Mouse (Mus musculus) heart, postnatal 25 days (tissue): ENCODE measurements around the gene Hdgfl3. TPM values are rescaled to one million over a fixed set of nuclear protein-coding genes. Genes with fewer than 3 reads are reported as not detected.

Experiments used
- DNase-seq: peaks from one replicate; pipeline ENCODE4 v3.0.0; 2022; ENCODE audit warnings: low spot score
- intact Hi-C: fragments of 180-260 bp; cut with DNase I; formaldehyde crosslinking; loops from one replicate; pipeline ENCODE4 v1.15.1; 2025
- total RNA-seq, 2 experiments: library from RNA; stranded (reverse); gene quantifications; 2 replicates each; pipeline ENCODE4 v1.2.3; 2021

Hdgfl3 gene
- total RNA-seq: 1 to 10 TPM; 6.6 to 7.2 TPM

DNA sequence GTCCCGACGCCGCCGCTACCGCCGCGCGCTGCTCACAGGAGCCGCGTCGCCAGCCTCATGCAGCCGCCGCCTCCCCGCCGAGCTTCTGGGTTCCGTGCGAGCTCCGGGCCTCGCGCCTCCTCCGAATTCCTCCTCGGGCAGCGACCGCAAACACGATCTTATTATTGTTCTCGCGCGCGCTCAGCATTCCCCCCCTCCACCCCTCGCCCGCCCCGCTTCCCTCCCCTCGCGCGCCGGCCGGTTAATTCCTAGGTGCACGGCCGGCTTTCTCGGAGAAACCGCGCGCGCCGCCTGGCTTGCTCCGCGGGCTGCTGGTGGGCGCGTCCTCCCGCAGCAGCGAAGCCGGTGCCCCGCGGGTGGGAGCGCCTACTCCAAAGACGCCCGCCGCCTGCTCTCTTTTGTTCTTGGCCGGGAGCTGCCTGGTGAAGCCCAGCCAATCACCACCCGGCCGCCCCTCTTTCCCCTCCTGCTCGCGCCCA is at the start of gene Hdgfl3:
TSS of gene Hdgfl3 (minus strand) at position 207 of the 479 bp plus-strand sequence.
- intact Hi-C loops: loop anchor here (2.0 to 5.0 kb wide), 2 partner anchors 106 to 147 kb away; partner anchors contain the start of genes 3110040N11Rik and Btbd1

DNA sequence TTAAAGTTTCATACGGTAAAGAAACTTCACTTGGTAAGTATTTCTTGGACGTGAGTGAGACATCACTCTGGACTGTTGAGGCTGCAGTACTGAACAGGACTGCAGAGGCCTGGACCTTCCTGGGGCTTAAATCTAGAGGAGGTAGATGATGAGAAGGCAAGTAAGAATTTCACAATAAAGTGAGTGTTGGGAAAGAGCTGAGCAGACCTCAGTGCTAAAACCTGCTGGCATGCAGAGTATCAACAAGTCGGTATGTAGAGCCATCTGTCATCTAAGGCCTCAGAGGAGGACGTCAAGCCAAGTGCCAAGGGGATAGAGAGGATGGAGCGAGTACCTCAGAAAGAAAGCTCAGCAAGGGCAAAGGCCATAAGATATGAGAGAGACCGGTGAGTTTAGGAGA is 49.4 kb upstream of the Hdgfl3 start:
- no peak for DNase-seq
- intact Hi-C loops: no loop called here

More for the DNA sequence above, at the start of gene Hdgfl3:
- peak; percentile 70 for DNase-seq

- intact Hi-C loops: no loop called here
- no peak for DNase-seq
Observed at GRCm38 (mm10) chr7:81978304-81978703, 44.0 kb upstream of the Hdgfl3 start.

DNA sequence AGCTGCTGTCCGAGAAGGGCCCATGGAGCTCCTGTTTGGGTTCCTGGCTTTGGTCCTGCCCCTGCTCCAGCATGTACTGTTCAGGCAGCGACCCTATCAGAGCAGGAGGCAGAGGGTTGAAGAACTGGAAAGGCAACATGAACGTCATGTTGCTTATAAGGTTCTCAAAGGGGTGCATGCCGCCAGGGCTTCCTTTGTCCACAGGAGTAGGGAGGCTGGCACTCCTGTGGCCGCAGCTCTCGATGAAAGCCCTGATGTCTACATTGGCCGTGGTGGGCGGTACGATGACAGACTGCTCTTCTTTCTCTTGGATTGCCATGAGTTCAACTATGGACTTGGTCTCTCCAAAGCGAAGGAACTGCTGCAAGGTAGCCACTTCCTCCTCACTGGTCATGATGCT is 40.3 kb upstream of the Hdgfl3 start:
- no peak for DNase-seq
- intact Hi-C loops: no loop called here

- intact Hi-C loops: no loop called here
- DNase-seq: no peak
Observed at GRCm38 (mm10) chr7:81973939-81974338, 39.7 kb upstream of the Hdgfl3 start.

DNA sequence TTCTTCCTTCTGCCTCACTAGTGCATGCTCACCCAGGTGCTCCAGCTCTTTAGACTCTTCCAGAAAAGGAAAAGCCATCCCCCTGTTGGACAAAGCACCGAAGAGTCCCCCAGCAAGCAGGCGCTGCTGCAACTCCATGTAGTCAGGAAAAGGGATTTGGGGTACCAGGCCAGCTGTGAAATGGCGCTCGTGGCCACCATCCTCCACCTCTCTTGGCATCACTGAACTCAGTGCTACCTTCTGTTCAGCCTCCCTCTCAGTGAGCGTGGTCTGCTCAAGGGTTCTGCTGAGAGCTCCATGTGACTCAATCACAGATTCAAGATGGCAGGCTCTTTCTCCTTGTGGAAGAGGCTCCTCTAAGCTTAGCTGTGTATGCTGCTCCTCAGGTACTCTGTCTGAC is 39.1 kb upstream of the Hdgfl3 start:
- DNase-seq: no peak
- intact Hi-C loops: no loop called here

DNA sequence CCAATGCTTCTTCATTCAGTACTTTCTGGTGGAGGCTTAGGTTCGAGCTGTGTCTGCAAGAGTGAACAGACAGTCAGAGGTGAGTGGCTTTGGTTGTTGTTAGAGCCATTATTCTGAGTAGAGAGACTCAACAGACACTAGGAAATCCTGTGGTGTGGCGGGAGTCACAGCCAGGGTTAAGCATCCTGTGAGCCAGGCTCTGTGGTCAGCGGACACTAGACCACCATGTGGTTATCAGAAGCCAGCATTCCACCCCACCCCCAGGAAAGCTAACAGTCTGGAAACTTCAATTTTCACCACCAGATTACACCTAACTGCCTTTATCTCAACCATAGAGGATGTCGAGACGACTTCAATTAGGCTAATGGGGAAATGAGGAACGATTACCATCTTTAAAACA is 34.7 kb upstream of the Hdgfl3 start:
- intact Hi-C loops: no loop called here
- DNase-seq: no peak

GRCm38 (mm10) chr7:81968451-81968850 is 34.2 kb upstream of the Hdgfl3 start:
- no peak for DNase-seq
- intact Hi-C loops: no loop called here

- no peak for DNase-seq
- intact Hi-C loops: no loop called here
Observed at GRCm38 (mm10) chr7:81966195-81966594, 31.9 kb upstream of the Hdgfl3 start.

GRCm38 (mm10) chr7:81959704-81960103 is 25.4 kb upstream of the Hdgfl3 start:
- DNase-seq: no peak
- intact Hi-C loops: loop anchor here (2.0 kb wide), 3 partner anchors 159 to 313 kb away; no protein-coding TSS in a partner anchor

- intact Hi-C loops: loop anchor here (1.0 kb wide), 1 partner anchor 164 kb away; no protein-coding TSS in a partner anchor
- no peak for DNase-seq
Observed at GRCm38 (mm10) chr7:81954208-81954846, 20.1 kb upstream of the Hdgfl3 start.

DNA sequence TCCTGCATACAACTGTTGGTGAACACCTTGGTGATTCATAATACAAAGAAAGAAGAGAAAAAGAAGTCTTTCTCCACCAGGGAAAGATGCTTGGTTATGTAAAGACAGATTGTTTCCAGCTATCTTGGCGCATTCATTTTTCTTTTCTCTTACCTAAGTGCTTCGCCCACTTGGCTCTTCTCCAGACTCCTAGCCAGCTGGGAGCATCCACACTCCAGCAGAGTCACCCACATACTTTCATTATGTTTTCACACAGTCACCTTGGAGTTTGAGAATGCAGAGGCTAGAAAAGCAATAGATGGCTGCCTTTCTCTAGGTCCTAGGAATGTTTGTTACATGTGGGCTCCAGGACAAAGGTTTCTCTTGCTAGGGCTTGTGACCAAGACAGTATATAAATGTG is 16.2 kb upstream of the Hdgfl3 start:
- DNase-seq: no peak
- intact Hi-C loops: no loop called here

DNA sequence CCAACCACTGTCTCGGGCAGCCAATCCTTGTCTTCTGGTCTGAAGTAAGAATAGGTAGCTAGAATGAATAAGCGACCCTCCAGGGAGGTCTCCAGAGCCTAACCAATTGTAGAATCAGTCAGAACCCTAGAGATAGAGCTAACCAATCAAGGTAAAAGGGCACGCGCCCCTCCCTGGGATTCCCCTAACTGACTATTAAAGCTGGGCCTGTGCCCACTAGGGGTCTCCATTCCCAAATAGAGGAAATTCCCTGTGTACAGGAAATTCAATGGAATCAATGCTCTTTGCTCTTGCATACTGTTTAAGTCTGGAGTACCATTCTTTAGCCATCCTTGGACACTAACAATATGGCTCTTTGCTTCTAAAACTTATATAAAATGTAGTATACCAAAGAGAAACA is 11.1 kb upstream of the Hdgfl3 start:
- intact Hi-C loops: no loop called here
- no peak for DNase-seq

- DNase-seq: no peak
- intact Hi-C loops: loop anchor here (2.0 to 5.0 kb wide), 2 partner anchors 106 to 148 kb away; partner anchors contain the start of genes 3110040N11Rik and Btbd1
Observed at GRCm38 (mm10) chr7:81934806-81935205, 533 bp upstream of the Hdgfl3 start.

DNA sequence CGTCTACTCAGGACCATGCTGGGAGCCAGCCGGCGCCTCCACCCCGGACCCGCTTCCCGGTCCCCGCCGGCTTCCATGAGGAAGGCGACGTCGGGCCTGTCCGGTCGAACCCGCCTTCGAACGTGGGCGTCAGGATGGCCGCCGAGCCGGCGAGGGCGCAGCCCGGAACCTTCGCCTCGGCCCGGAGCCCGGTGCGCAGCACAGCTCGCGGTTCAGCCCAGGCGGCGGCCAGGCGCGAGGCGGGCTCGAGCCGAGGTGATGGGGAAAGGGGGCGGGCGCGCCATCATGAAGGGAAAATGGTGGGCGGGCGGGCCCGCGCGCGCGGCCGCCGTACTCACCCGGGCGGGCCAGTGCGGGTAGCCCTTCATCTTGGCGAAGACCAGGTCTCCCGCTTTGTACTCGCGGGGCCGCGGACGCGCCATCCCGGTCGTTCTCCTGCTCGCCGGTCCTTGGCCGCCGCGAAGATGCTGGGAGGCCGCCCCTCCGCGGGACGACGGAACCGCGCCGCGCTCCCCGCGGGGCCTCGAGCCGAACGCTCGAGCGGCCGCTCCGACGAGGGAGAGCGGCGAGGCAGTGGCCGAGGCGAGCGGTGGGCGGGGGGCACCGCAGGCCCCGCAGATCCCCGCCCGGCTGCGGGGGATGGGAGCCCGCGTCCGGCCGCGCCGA is 539 bp downstream of the Hdgfl3 start:
- intact Hi-C loops: loop anchor here (2.0 to 5.0 kb wide), 2 partner anchors 105 to 146 kb away; partner anchors contain the start of genes 3110040N11Rik and Btbd1
- DNase-seq: peak; percentile 42

GRCm38 (mm10) chr7:81933061-81933600 is 1.1 kb downstream of the Hdgfl3 start:
- intact Hi-C loops: loop anchor here (5.0 kb wide), 1 partner anchor 146 kb away; the partner anchor contains the start of gene 3110040N11Rik
- DNase-seq: no peak

GRCm38 (mm10) chr7:81932521-81933045 is 1.7 kb downstream of the Hdgfl3 start:
- intact Hi-C loops: loop anchor here (5.0 kb wide), 1 partner anchor 145 kb away; the partner anchor contains the start of gene 3110040N11Rik
- no peak for DNase-seq

GRCm38 (mm10) chr7:81928998-81929397 is 5.3 kb downstream of the Hdgfl3 start:
- DNase-seq: no peak
- intact Hi-C loops: no loop called here

- intact Hi-C loops: no loop called here
- no peak for DNase-seq
Observed at GRCm38 (mm10) chr7:81921379-81921952, 12.8 kb downstream of the Hdgfl3 start.

- no peak for DNase-seq
- intact Hi-C loops: no loop called here
Observed at GRCm38 (mm10) chr7:81920314-81920713, 14.0 kb downstream of the Hdgfl3 start.
